Mouse (Mus musculus): ENCODE data around the gene Noxred1.

DNA sequence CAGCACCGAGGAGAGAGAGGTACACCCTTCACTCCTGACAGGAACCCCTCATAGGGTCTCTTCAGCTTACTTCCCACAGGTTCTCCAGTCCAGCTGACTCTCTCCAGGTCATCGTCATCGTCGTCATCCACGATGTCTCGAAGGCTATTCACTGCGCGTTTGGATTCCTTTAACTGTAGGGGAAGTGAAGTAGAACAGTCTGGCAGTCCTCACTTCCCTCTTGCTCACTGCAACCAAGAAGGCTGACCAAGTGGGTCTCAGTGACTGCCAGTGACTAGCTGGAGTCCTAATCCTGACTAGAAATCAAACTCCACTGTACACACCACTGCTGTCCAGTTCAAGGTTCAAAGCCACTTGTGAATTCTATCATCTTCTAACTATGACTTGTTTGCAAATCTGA is 22.0 kb upstream of the Noxred1 start:
- TF ChIP-seq CTCF (IDR thresholded peaks at IDR 0.05; ENCODE audit: low read depth, low read length) (no peak), POLR2A (IDR thresholded peaks at IDR 0.05; ENCODE audit: insufficient read depth, low read length) (no peak), EP300 (IDR thresholded peaks at IDR 0.05; ENCODE audit: insufficient read depth, low read depth, low read length) (no peak)

All from ES-Bruce4 (cell line).